Mouse (Mus musculus): ENCODE data around the gene Igdcc4.

DNA sequence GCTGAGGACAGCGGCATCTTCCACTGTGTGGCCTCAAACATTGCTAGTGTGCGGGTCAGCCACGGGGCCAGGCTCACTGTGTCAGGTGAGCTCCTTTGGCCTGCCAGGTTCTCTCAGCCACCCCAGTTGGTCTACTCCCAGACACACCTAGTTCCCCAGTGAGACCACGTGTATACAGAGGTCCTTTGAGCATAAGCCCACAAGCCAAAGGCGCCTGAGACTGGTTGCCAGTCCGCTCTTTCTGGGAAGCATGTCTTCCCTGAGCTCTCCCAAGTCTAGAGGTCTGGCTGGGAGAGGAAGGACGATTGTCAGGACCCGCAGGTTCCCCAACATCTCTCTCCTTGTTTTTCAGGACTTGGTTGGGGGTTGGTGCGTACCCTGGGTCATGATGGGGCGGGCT, 76.6 kb downstream of the Igdcc4 start:
- TF ChIP-seq POLR2A (IDR thresholded peaks at IDR 0.05; ENCODE audit: insufficient read length, low read depth) (no peak), E2F4 (IDR thresholded peaks at IDR 0.05; ENCODE audit: insufficient read depth) (no peak), POLR2AphosphoS2 (IDR thresholded peaks at IDR 0.05; ENCODE audit: insufficient read length, low read depth) (no peak)
